Mouse (Mus musculus) intestine, postnatal 0 days (tissue): ENCODE results near the gene Aplnr. TPM values are rescaled to one million over a fixed set of nuclear protein-coding genes. Genes with fewer than 3 reads are reported as not detected.

ENCODE experiments used
- ATAC-seq: fragments of 200-750 bp; cut with Nextera tagmentation; 2 replicates; pipeline ENCODE4 v1.8.0; 2017; ENCODE audit warnings: mild to moderate bottlenecking, moderate TSS enrichment, moderate library complexity
- H3K27ac ChIP-seq: fragments of 300-500 bp; sonication (generic); 2 replicates; pipeline ENCODE4 v1.5.1; 2014; ENCODE audit warnings: mild to moderate bottlenecking, low read depth, low read length, moderate library complexity
- H3K27me3 ChIP-seq: fragments of 300-500 bp; sonication (generic); replicated peaks from 2 replicates; pipeline ENCODE4 v1.6.1; 2014; ENCODE audit warnings: low read length, mixed read lengths; ENCODE audit not compliant: control insufficient read depth, insufficient read depth
- H3K36me3 ChIP-seq: fragments of 300-500 bp; sonication (generic); 2 replicates; pipeline ENCODE4 v1.6.1; 2014; ENCODE audit warnings: mild to moderate bottlenecking, moderate library complexity; ENCODE audit not compliant: control insufficient read depth, insufficient read depth
- H3K4me1 ChIP-seq: fragments of 300-500 bp; sonication (generic); replicated peaks from 2 replicates; pipeline ENCODE4 v1.6.1; 2014; ENCODE audit warnings: antibody characterized with exemption, low read length, mixed read lengths; ENCODE audit not compliant: control insufficient read depth, insufficient read depth
- H3K4me2 ChIP-seq: fragments of 300-500 bp; sonication (generic); replicated peaks from 2 replicates; pipeline ENCODE4 v1.6.1; 2014; ENCODE audit warnings: low read depth, mild to moderate bottlenecking, moderate library complexity
- H3K4me3 ChIP-seq: fragments of 300-500 bp; sonication (generic); 2 replicates; pipeline ENCODE4 v1.5.1; 2014; ENCODE audit warnings: low read depth, low read length
- H3K9ac ChIP-seq: fragments of 300-500 bp; sonication (generic); 2 replicates; pipeline ENCODE4 v1.6.1; 2014; ENCODE audit warnings: mild to moderate bottlenecking, low read depth, low read length
- H3K9me3 ChIP-seq: fragments of 300-500 bp; sonication (generic); 2 replicates; pipeline ENCODE4 v1.6.1; 2016; ENCODE audit warnings: mixed run types; ENCODE audit not compliant: control insufficient read depth
- CTCF ChIP-seq: sonication (generic); IDR thresholded peaks from 2 replicates; pipeline ENCODE4 v1.5.1; 2016; ENCODE audit warnings: low read depth, mild to moderate bottlenecking, control low read depth, antibody characterized with exemption, moderate library complexity
- WGBS: fragments of 180-500 bp; shearing (Covaris S2); extraction: QIAGEN DNeasy Blood & Tissue Kit; methylation state at CpG from one replicate; pipeline ENCODE4 v1.1.7; 2014; 5-methylcytosine and 5-hydroxymethylcytosine counted together
- polyA plus RNA-seq: library from polyadenylated mRNA; unstranded; fragments of >200 nt; fragmentation: Nextera tagmentation; extraction: Ambion mirVana; gene quantifications from 2 replicates; pipeline ENCODE4 v1.2.1, GENCODE M21; 2015

The Aplnr gene
- polyA plus RNA-seq, 1 experiment from 2014 or later: 26.6 TPM

DNA sequence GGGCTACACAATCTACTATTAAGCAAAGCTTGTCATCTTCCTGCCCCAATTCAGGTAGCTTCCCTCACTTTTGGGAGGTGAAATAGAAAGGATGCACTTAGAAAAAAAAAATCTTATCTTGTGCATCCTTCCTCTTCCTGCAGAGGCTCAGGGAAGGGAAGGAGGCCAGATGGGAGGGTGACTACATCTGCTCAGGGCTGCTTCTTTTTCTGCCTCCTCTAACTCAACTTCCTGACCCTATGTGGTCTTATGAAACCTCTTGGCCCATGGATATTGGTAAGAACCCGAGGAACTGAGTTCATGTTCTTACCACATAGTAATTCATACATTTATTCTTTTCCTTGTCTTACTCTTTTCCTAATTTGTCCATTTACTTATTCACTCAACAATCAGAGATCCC lies 926 bp upstream of the Aplnr start:
- no peak overlapping the region for H3K4me2 ChIP-seq
- no peak overlapping the region for H3K9ac ChIP-seq
- no peaks in the 10 kb centered on the region; the same call in 1 of the 2 replicates for H3K4me1 ChIP-seq
- ATAC-seq: no peak
- H3K9me3 ChIP-seq: no peaks in the 10 kb centered on the region
- H3K27ac ChIP-seq: no peak overlapping the region
- no peak overlapping the region for H3K4me3 ChIP-seq
- H3K36me3 ChIP-seq: no peaks in the 10 kb centered on the region
- WGBS: 35% methylated on average over 1 of the region's 1 CpGs
- no peaks in the 10 kb centered on the region for H3K27me3 ChIP-seq
- TF ChIP-seq CTCF: no peak

DNA sequence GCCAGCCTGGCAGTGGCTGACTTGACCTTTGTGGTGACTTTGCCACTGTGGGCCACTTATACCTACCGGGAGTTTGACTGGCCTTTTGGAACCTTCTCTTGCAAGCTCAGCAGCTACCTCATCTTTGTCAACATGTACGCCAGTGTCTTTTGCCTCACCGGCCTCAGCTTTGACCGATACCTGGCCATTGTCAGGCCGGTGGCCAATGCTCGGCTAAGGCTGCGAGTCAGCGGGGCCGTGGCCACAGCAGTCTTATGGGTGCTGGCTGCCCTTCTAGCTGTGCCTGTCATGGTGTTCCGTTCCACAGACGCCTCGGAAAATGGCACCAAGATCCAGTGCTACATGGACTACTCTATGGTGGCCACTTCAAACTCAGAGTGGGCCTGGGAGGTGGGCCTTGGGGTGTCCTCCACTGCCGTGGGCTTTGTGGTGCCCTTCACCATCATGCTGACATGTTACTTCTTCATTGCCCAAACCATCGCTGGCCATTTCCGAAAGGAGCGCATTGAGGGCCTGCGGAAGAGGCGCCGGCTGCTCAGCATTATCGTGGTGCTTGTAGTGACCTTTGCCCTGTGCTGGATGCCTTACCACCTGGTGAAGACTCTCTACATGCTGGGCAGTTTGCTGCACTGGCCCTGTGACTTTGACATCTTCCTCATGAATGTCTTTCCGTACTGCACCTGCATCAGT lies 951 bp downstream of the Aplnr start:
- Histone ChIP-seq H3K36me3 (no peaks in the 10 kb centered on the region), H3K4me3 (peak overlapping the region; percentile 13), H3K9ac (no peak overlapping the region), H3K4me2 (no peak overlapping the region; the same call in 1 of the 2 replicates), H3K27me3 (no peaks in the 10 kb centered on the region), H3K27ac (no peak overlapping the region), H3K4me1 (no peaks in the 10 kb centered on the region; the same call in 1 of the 2 replicates), H3K9me3 (no peaks in the 10 kb centered on the region)
- WGBS: 80% methylated on average over 21 of the region's 21 CpGs
- ATAC-seq: no peak
- TF ChIP-seq CTCF: no peak

DNA sequence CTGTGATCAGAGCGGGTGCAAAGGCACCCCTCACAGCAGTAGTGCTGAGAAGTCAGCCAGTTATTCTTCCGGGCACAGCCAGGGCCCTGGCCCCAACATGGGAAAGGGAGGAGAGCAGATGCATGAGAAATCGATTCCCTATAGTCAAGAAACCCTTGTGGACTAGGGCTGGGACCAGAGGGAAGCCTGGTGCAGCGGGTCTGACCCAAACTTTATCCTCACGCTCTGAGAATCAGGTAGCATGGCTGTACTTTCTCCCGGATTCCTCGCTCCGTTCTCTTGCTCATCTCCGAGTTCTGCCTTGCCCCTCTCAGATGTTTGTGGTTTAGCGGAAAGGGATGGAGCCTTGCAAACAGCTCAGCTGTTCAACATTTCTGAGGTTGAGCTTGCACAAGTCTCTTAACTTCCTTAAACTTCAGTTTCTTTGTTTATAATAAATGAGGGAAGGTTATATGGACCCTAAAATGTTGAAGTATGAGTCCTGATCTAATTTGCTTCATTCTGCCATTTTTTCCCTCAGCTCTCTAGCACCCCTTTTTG lies 1.6 kb downstream of the Aplnr start:
- Histone ChIP-seq H3K36me3 (no peaks in the 10 kb centered on the region), H3K4me3 (peak overlapping the region; percentile 13), H3K4me1 (no peaks in the 10 kb centered on the region), H3K27ac (no peak overlapping the region), H3K27me3 (no peaks in the 10 kb centered on the region), H3K9me3 (no peaks in the 10 kb centered on the region), H3K9ac (no peak overlapping the region), H3K4me2 (no peak overlapping the region)
- WGBS: 59% methylated on average over 10 of the region's 10 CpGs
- TF ChIP-seq CTCF: no peak
- no peak for ATAC-seq

GRCm38 (mm10) chr2:85138143-85138542 lies 2.1 kb downstream of the Aplnr start:
- Histone ChIP-seq H3K9ac (no peak overlapping the region), H3K4me2 (no peak overlapping the region), H3K27ac (no peak overlapping the region), H3K36me3 (no peaks in the 10 kb centered on the region), H3K4me1 (no peaks in the 10 kb centered on the region), H3K4me3 (peak overlapping the region; percentile 14), H3K9me3 (no peaks in the 10 kb centered on the region), H3K27me3 (no peaks in the 10 kb centered on the region)
- TF ChIP-seq CTCF: no peak
- no peak for ATAC-seq
- WGBS: 44% methylated on average over 2 of the region's 2 CpGs

DNA sequence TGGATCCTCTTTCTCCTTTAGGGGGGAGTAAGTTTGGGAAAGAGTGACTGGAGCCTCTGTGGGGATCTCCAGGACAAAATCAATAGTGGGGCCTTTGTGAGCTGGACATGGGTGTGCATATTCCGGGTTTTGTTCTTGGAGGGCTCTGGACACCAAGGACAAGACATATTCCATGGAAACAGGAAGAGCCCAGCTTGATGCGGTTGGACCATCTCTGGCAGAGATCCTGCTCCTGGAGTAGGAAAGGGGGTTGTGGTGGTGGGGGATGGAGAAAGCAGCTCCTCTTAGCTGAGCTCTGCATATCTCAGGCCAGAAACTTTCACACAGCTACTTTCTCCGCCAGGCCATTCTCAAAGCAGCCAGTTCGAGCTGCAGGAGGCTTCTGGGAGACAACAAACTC lies 3.4 kb downstream of the Aplnr start:
- H3K27ac ChIP-seq: no peak overlapping the region
- no peaks in the 10 kb centered on the region for H3K36me3 ChIP-seq
- H3K27me3 ChIP-seq: no peaks in the 10 kb centered on the region
- no peak for ATAC-seq
- no peak for TF ChIP-seq CTCF
- H3K4me1 ChIP-seq: no peaks in the 10 kb centered on the region
- WGBS: 54% methylated on average over 4 of the region's 4 CpGs
- no peaks in the 10 kb centered on the region for H3K9me3 ChIP-seq
- no peak overlapping the region for H3K9ac ChIP-seq
- 0 out of 2 replicates have a peak overlapping the region, but pooled peaks have one; percentile 21 for H3K4me2 ChIP-seq
- H3K4me3 ChIP-seq: 0 out of 2 replicates have a peak overlapping the region, but pooled peaks have one; percentile 9

- Histone ChIP-seq H3K27me3 (no peaks in the 10 kb centered on the region), H3K36me3 (no peaks in the 10 kb centered on the region), H3K4me2 (peak overlapping the region; percentile 17; the same call in 1 of the 2 replicates), H3K27ac (no peak overlapping the region), H3K9me3 (no peaks in the 10 kb centered on the region), H3K4me1 (no peaks in the 10 kb centered on the region), H3K4me3 (no peak overlapping the region), H3K9ac (no peak overlapping the region)
- 72% methylated on average over 7 of the region's 7 CpGs for WGBS
- no peak for ATAC-seq
- TF ChIP-seq CTCF: no peak
Observed at GRCm38 (mm10) chr2:85139846-85140245, 3.8 kb downstream of the Aplnr start.
